Mouse (Mus musculus): ENCODE measurements around the gene Phf12. TPM values are rescaled to one million over a fixed set of nuclear protein-coding genes. Genes with fewer than 3 reads are reported as not detected.

Phf12 gene
- polyA plus RNA-seq, 2 experiments, result 18.3 to 81.2 TPM

DNA sequence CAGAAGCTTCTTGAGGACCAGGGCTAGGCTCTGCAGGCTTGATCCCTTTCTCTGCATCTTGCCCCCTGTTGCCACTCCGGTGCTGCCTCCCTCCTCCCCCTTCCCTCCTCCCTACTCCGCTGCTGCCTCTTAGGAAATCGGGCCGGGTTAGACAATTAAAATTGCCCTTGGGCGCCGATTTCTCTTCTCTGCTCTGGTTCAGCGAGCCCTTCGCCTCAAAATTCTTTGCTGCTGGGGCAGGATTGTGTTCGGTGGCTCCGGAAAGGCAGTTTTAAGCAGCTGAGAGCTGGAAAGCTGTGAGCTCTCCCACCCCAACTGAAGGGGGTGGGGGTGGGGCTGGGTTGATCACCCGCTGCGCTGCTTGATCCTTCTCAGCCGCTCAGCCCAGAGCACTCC, 2.3 kb downstream of the Phf12 start:
- H3K27ac ChIP-seq (replicated peaks; ENCODE audit: low read depth, low read length), result peak overlapping the region; percentile 89
- WGBS, result 3% methylated on average over 13 of the region's 13 CpGs
- H3K4me3 ChIP-seq (replicated peaks; ENCODE audit: low read length), result peak overlapping the region; percentile 99
- no peak for TF ChIP-seq POLR2A (IDR thresholded peaks at IDR 0.05; ENCODE audit: borderline replicate concordance, extremely low read depth, insufficient read depth, insufficient read length)
- no peak for ATAC-seq (ENCODE audit: low FRiP score, low read depth)
- H3K27me3 ChIP-seq (ENCODE audit: control insufficient read depth, insufficient read depth, low read length), result no peaks in the 10 kb centered on the region
- peak; percentile 47 for DNase-seq (ENCODE audit: low spot score)
- H3K4me1 ChIP-seq (ENCODE audit: control insufficient read depth, insufficient read depth, low read length), result peaks cover 10% of the 10 kb centered on the region; the same call in 1 of the 2 replicates
- peak overlapping the region; percentile 73 for H3K4me2 ChIP-seq (replicated peaks; ENCODE audit: low read depth, low read length, severe bottlenecking)
- H3K9me3 ChIP-seq (ENCODE audit: control insufficient read depth, low read length), result no peaks in the 10 kb centered on the region
- H3K9ac ChIP-seq (ENCODE audit: low read depth, low read length, severe bottlenecking), result peak overlapping the region; percentile 89
- H3K36me3 ChIP-seq (ENCODE audit: control insufficient read depth, insufficient read depth, low read length), result peaks cover 35% of the 10 kb centered on the region

DNA sequence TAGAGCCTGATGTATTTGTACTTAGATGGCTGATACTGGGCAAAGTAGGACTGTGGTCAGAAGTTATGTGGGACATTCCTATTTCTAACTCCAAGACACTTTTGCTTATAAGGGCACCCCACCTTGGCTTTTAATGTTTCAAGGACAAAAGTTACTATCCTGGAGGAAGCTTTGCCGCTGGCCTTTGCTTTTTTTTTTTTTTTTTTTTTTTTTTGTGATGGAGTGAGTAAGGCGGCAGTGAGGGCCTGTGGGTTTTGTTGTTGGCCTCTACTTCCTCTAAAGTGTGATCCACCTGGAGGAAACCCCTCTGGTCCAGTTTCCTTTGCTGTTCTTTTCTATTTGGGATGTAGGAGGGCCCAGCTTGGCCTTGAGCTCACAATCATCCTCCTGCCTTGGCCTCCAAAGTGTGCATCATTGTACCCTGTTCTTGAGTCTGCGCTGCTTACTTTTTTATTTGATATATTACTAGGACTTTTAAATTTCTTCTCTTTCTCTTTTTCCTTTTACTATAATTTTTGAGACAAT, 3.0 kb downstream of the Phf12 start:
- Histone ChIP-seq H3K4me2 (replicated peaks; ENCODE audit: low read depth, low read length, severe bottlenecking) (peak overlapping the region; percentile 73), H3K4me3 (replicated peaks; ENCODE audit: low read length) (peak overlapping the region; percentile 99), H3K27ac (replicated peaks; ENCODE audit: low read depth, low read length) (0 out of 2 replicates have a peak overlapping the region, but pooled peaks have one; percentile 89), H3K27me3 (ENCODE audit: control insufficient read depth, insufficient read depth, low read length) (no peaks in the 10 kb centered on the region), H3K9ac (ENCODE audit: low read depth, low read length, severe bottlenecking) (peak overlapping the region; percentile 89), H3K9me3 (ENCODE audit: control insufficient read depth, low read length) (no peaks in the 10 kb centered on the region), H3K4me1 (ENCODE audit: control insufficient read depth, insufficient read depth, low read length) (peaks cover 10% of the 10 kb centered on the region; the same call in 1 of the 2 replicates), H3K36me3 (ENCODE audit: control insufficient read depth, insufficient read depth, low read length) (peaks cover 43% of the 10 kb centered on the region)
- no peak for TF ChIP-seq POLR2A (IDR thresholded peaks at IDR 0.05; ENCODE audit: borderline replicate concordance, extremely low read depth, insufficient read depth, insufficient read length)
- DNase-seq (ENCODE audit: low spot score), result no peak
- no peak for ATAC-seq (ENCODE audit: low FRiP score, low read depth)
- 77% methylated on average over 3 of the region's 3 CpGs for WGBS

DNA sequence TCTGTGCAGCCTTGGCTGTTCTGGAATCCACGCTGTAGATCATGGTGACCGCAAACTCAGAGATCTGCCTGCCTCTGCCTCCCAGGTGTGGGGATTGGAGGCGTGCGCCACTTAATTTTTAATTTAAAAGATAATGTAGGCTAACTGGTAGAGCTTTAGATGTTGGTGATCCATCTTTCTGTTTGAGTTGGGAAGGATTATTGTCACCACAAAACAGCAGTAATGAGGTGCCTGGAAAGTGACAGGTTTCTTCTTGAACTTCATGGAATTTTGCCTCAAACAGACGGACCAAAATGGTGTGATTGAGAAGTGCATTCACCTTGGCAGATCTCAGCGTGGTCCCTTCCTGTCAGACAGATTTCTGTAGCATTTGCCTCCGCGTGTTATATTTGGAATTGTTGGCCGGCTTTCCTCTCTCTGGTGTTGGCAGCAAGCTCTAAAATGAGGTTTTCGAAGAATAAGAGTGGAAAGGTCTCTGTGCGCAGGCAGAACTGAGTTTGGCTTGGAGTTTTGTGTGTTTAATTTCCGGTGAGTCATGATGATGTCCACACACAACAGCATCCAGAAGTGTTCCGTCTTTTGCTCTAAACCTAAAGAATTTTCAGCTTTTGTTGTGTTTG, 6.6 kb downstream of the Phf12 start:
- WGBS, result 90% methylated on average over 13 of the region's 13 CpGs
- Histone ChIP-seq H3K36me3 (ENCODE audit: control insufficient read depth, insufficient read depth, low read length) (peaks cover 66% of the 10 kb centered on the region), H3K4me3 (replicated peaks; ENCODE audit: low read length) (no peak overlapping the region), H3K4me2 (replicated peaks; ENCODE audit: low read depth, low read length, severe bottlenecking) (no peak overlapping the region), H3K27me3 (ENCODE audit: control insufficient read depth, insufficient read depth, low read length) (no peaks in the 10 kb centered on the region), H3K9ac (ENCODE audit: low read depth, low read length, severe bottlenecking) (no peak overlapping the region), H3K4me1 (ENCODE audit: control insufficient read depth, insufficient read depth, low read length) (peaks cover 10% of the 10 kb centered on the region; the same call in 1 of the 2 replicates), H3K27ac (replicated peaks; ENCODE audit: low read depth, low read length) (no peak overlapping the region), H3K9me3 (ENCODE audit: control insufficient read depth, low read length) (no peaks in the 10 kb centered on the region)
- TF ChIP-seq POLR2A (IDR thresholded peaks at IDR 0.05; ENCODE audit: borderline replicate concordance, extremely low read depth, insufficient read depth, insufficient read length), result no peak
- DNase-seq (ENCODE audit: low spot score), result no peak
- ATAC-seq (ENCODE audit: low FRiP score, low read depth), result no peak

DNA sequence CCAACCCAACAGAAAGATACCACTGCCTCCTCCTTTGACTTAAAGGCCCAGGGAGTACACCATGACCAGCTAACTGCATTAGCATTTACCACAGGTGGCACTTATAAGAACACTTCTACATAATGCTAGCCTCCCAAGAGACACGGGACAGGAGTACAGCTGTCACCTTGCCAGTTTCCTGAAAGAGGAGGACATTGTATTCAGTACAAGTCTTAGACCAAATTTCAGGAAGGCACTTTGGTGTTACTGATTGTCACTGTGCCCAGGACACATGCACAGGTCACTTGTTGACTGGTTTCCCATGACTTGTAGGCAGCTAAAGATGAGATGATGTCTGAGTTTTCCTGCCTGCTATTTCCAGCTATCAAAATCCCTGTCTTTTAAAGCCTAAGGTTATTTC, 13.0 kb downstream of the Phf12 start:
- peaks cover 32% of the 10 kb centered on the region for H3K36me3 ChIP-seq (ENCODE audit: control insufficient read depth, insufficient read depth, low read length)
- H3K9me3 ChIP-seq (ENCODE audit: control insufficient read depth, low read length), result no peaks in the 10 kb centered on the region
- ATAC-seq (ENCODE audit: low FRiP score, low read depth) (no peak), DNase-seq (ENCODE audit: low spot score) (no peak)
- no peak for TF ChIP-seq POLR2A (IDR thresholded peaks at IDR 0.05; ENCODE audit: borderline replicate concordance, extremely low read depth, insufficient read depth, insufficient read length)
- H3K4me1 ChIP-seq (ENCODE audit: control insufficient read depth, insufficient read depth, low read length), result no peaks in the 10 kb centered on the region
- no peak overlapping the region for H3K4me2 ChIP-seq (replicated peaks; ENCODE audit: low read depth, low read length, severe bottlenecking)
- H3K9ac ChIP-seq (ENCODE audit: low read depth, low read length, severe bottlenecking), result no peak overlapping the region
- H3K27me3 ChIP-seq (ENCODE audit: control insufficient read depth, insufficient read depth, low read length), result no peaks in the 10 kb centered on the region
- no peak overlapping the region for H3K4me3 ChIP-seq (replicated peaks; ENCODE audit: low read length)
- no peak overlapping the region for H3K27ac ChIP-seq (replicated peaks; ENCODE audit: low read depth, low read length)
- 78% methylated on average over 1 of the region's 1 CpGs for WGBS

DNA sequence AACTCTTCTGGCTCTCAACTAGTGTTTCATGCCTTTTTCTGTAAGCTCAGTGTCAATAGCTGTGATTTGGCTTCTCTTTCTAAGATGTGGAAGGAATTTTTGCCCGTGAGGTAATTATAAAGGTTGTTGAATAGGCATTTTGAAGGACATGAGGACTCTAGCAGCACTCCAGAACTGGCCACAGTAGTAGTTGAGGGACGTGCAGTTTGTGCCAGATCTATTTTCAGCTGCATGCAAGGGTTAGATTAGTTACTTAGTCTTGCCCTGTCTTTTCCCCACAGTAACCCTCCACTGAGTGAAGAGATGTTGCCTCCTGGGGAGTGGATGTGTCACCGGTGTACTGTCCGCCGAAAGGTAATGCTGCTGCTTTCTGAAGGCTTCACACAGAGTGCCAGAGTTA, 23.9 kb downstream of the Phf12 start:
- 90% methylated on average over 5 of the region's 5 CpGs for WGBS
- H3K27ac ChIP-seq (replicated peaks; ENCODE audit: low read depth, low read length), result no peak overlapping the region
- H3K4me3 ChIP-seq (replicated peaks; ENCODE audit: low read length), result no peak overlapping the region
- peaks cover 65% of the 10 kb centered on the region for H3K36me3 ChIP-seq (ENCODE audit: control insufficient read depth, insufficient read depth, low read length)
- no peak for DNase-seq (ENCODE audit: low spot score)
- no peak for ATAC-seq (ENCODE audit: low FRiP score, low read depth)
- H3K9me3 ChIP-seq (ENCODE audit: control insufficient read depth, low read length), result no peaks in the 10 kb centered on the region
- H3K9ac ChIP-seq (ENCODE audit: low read depth, low read length, severe bottlenecking), result no peak overlapping the region
- no peak for TF ChIP-seq POLR2A (IDR thresholded peaks at IDR 0.05; ENCODE audit: borderline replicate concordance, extremely low read depth, insufficient read depth, insufficient read length)
- H3K27me3 ChIP-seq (ENCODE audit: control insufficient read depth, insufficient read depth, low read length), result no peaks in the 10 kb centered on the region
- no peaks in the 10 kb centered on the region for H3K4me1 ChIP-seq (ENCODE audit: control insufficient read depth, insufficient read depth, low read length)
- H3K4me2 ChIP-seq (replicated peaks; ENCODE audit: low read depth, low read length, severe bottlenecking), result no peak overlapping the region

All from limb, embryonic 14.5 days (tissue).